Mouse (Mus musculus) lung, postnatal 0 days (tissue): Measurements from ENCODE around the gene Calm2. TPM values are rescaled to one million over a fixed set of nuclear protein-coding genes. Genes with fewer than 3 reads are reported as not detected.

ENCODE experiments used
- ATAC-seq: fragments of 200-750 bp; cut with Nextera tagmentation; 2 replicates; pipeline ENCODE4 v1.8.0; 2017; ENCODE audit warnings: moderate library complexity
- DNase-seq: peaks from one replicate; pipeline ENCODE4 v3.0.0-alpha.2; 2016; ENCODE audit warnings: low spot score
- H3K27ac ChIP-seq: fragments of 300-500 bp; sonication (generic); 2 replicates; pipeline ENCODE4 v1.5.1; 2014; ENCODE audit warnings: antibody characterized with exemption, mild to moderate bottlenecking, low read length, mixed read lengths
- H3K27me3 ChIP-seq: fragments of 300-500 bp; sonication (generic); replicated peaks from 2 replicates; pipeline ENCODE4 v1.6.1; 2014; ENCODE audit warnings: low read length, mixed read lengths; ENCODE audit not compliant: insufficient read depth
- H3K36me3 ChIP-seq: fragments of 300-500 bp; sonication (generic); 2 replicates; pipeline ENCODE4 v1.6.1; 2014; ENCODE audit warnings: low read length, mixed read lengths; ENCODE audit not compliant: insufficient read depth
- H3K4me1 ChIP-seq: fragments of 300-500 bp; sonication (generic); 2 replicates; pipeline ENCODE4 v1.6.1; 2014; ENCODE audit warnings: antibody characterized with exemption, low read depth, low read length, mixed read lengths; ENCODE audit not compliant: insufficient read depth
- H3K4me2 ChIP-seq: fragments of 300-500 bp; sonication (generic); replicated peaks from 2 replicates; pipeline ENCODE4 v1.6.1; 2014; ENCODE audit warnings: low read depth, mild to moderate bottlenecking, low read length, moderate library complexity, mixed read lengths
- H3K4me3 ChIP-seq: fragments of 300-500 bp; sonication (generic); 2 replicates; pipeline ENCODE4 v1.5.1; 2014; ENCODE audit warnings: low read depth, low read length
- H3K9ac ChIP-seq: fragments of 300-500 bp; sonication (generic); replicated peaks from 2 replicates; pipeline ENCODE4 v1.6.1; 2014; ENCODE audit warnings: low read depth, mild to moderate bottlenecking
- H3K9me3 ChIP-seq: fragments of 300-500 bp; sonication (generic); 2 replicates; pipeline ENCODE4 v1.6.1; 2016; ENCODE audit warnings: low read length, mixed read lengths
- CTCF ChIP-seq: IDR thresholded peaks from 2 replicates; pipeline ENCODE4 v1.5.1; 2016; ENCODE audit warnings: antibody characterized with exemption, mild to moderate bottlenecking
- EP300 ChIP-seq: IDR thresholded peaks from 2 replicates; pipeline ENCODE4 v1.6.1; 2016; ENCODE audit warnings: antibody characterized with exemption, mild to moderate bottlenecking, control low read depth
- WGBS: fragments of 180-500 bp; shearing (Covaris S2); extraction: QIAGEN DNeasy Blood & Tissue Kit; methylation state at CpG from one replicate; pipeline ENCODE4 v1.1.7; 2014; 5-methylcytosine and 5-hydroxymethylcytosine counted together
- polyA plus RNA-seq: library from polyadenylated mRNA; unstranded; fragments of >200 nt; fragmentation: Nextera tagmentation; extraction: Ambion mirVana; gene quantifications from 2 replicates; pipeline ENCODE4 v1.2.1, GENCODE M21; 2015

Calm2 gene
- 867 and 887 TPM in 2 replicates for polyA plus RNA-seq

- peak within 1 kb of the TSS; percentile 97 for H3K9ac ChIP-seq
- peaks cover 18% of the 10 kb centered on the region for H3K4me1 ChIP-seq
- H3K9me3 ChIP-seq, result no peaks in the 10 kb centered on the region
- DNase-seq (peak; percentile 99), ATAC-seq (peak; percentile 94)
- 1% methylated on average over 51 of the region's 69 CpGs for WGBS
- TF ChIP-seq CTCF (peak; percentile 67), EP300 (no peak; the same call in 1 of the 2 replicates)
- H3K4me3 ChIP-seq, result peak within 1 kb of the TSS; percentile 98
- H3K36me3 ChIP-seq, result no peaks in the 10 kb centered on the region
- H3K4me2 ChIP-seq, result peak within 1 kb of the TSS; percentile 58
- H3K27ac ChIP-seq, result peak within 1 kb of the TSS; percentile 95
- no peaks in the 10 kb centered on the region for H3K27me3 ChIP-seq
These were observed at the start of gene Calm2 for GRCm38 (mm10) chr17:87446767-87447611. Gene Calm2 (minus strand): TSS chr17:87446935.

GRCm38 (mm10) chr17:87495504-87495903 is 48.8 kb upstream of the Calm2 start:
- no peaks in the 10 kb centered on the region for H3K27me3 ChIP-seq
- no peak for ATAC-seq
- 90% methylated on average over 4 of the region's 4 CpGs for WGBS

GRCm38 (mm10) chr17:87494310-87494709 is 47.6 kb upstream of the Calm2 start:
- no peak overlapping the region for H3K27ac ChIP-seq
- H3K4me1 ChIP-seq, result no peaks in the 10 kb centered on the region
- H3K27me3 ChIP-seq, result no peaks in the 10 kb centered on the region
- no peaks in the 10 kb centered on the region for H3K36me3 ChIP-seq
- H3K9ac ChIP-seq, result no peak overlapping the region
- no peak overlapping the region for H3K4me2 ChIP-seq
- no peak for TF ChIP-seq EP300
- TF ChIP-seq CTCF, result no peak
- no peaks in the 10 kb centered on the region for H3K9me3 ChIP-seq
- ATAC-seq (no peak), DNase-seq (no peak)
- no peak overlapping the region for H3K4me3 ChIP-seq
- 93% methylated on average over 4 of the region's 4 CpGs for WGBS

More at GRCm38 (mm10) chr17:87495504-87495903, 48.8 kb upstream of the Calm2 start:
- H3K27ac ChIP-seq, result no peak overlapping the region
- no peaks in the 10 kb centered on the region for H3K36me3 ChIP-seq
- no peaks in the 10 kb centered on the region for H3K9me3 ChIP-seq
- H3K4me3 ChIP-seq, result no peak overlapping the region
- H3K4me1 ChIP-seq, result no peaks in the 10 kb centered on the region
- no peak for DNase-seq
- H3K9ac ChIP-seq, result no peak overlapping the region
- H3K4me2 ChIP-seq, result no peak overlapping the region
- TF ChIP-seq CTCF, result no peak
- TF ChIP-seq EP300, result no peak

GRCm38 (mm10) chr17:87492286-87492685 is 45.6 kb upstream of the Calm2 start:
- no peak overlapping the region for H3K9ac ChIP-seq
- H3K4me2 ChIP-seq, result no peak overlapping the region
- H3K4me1 ChIP-seq, result no peaks in the 10 kb centered on the region
- no peak for DNase-seq
- H3K4me3 ChIP-seq, result no peak overlapping the region
- no peak for ATAC-seq
- no peak overlapping the region for H3K27ac ChIP-seq
- 68% methylated on average over 4 of the region's 4 CpGs for WGBS
- H3K36me3 ChIP-seq, result no peaks in the 10 kb centered on the region
- H3K27me3 ChIP-seq, result no peaks in the 10 kb centered on the region
- H3K9me3 ChIP-seq, result no peaks in the 10 kb centered on the region
- TF ChIP-seq EP300, result no peak
- TF ChIP-seq CTCF, result no peak

GRCm38 (mm10) chr17:87490295-87490694 is 43.6 kb upstream of the Calm2 start:
- Histone ChIP-seq H3K9ac (no peak overlapping the region), H3K9me3 (no peaks in the 10 kb centered on the region), H3K4me3 (no peak overlapping the region), H3K36me3 (no peaks in the 10 kb centered on the region), H3K4me1 (no peaks in the 10 kb centered on the region), H3K27ac (no peak overlapping the region), H3K27me3 (no peaks in the 10 kb centered on the region), H3K4me2 (no peak overlapping the region)
- TF ChIP-seq CTCF (no peak), EP300 (no peak)
- DNase-seq (peak; percentile 49), ATAC-seq (peak; percentile 62)
- WGBS, result 17% methylated on average over 6 of the region's 6 CpGs

GRCm38 (mm10) chr17:87485751-87486150 is 39.0 kb upstream of the Calm2 start:
- no peak overlapping the region for H3K4me3 ChIP-seq
- no peaks in the 10 kb centered on the region for H3K4me1 ChIP-seq
- no peak overlapping the region for H3K27ac ChIP-seq
- H3K9ac ChIP-seq, result no peak overlapping the region
- no peak for ATAC-seq
- DNase-seq, result no peak
- H3K27me3 ChIP-seq, result no peaks in the 10 kb centered on the region
- H3K9me3 ChIP-seq, result no peaks in the 10 kb centered on the region
- TF ChIP-seq EP300 (no peak), CTCF (no peak)
- WGBS, result 91% methylated on average over 5 of the region's 5 CpGs
- no peaks in the 10 kb centered on the region for H3K36me3 ChIP-seq
- no peak overlapping the region for H3K4me2 ChIP-seq
